Mouse (Mus musculus) heart, adult 18-20 months (tissue): ENCODE measurements around the gene Erbb4. TPM values are rescaled to one million over a fixed set of nuclear protein-coding genes. Genes with fewer than 3 reads are reported as not detected.
"Not testable (repeated sequence)": the region's sequence is repeated elsewhere in the genome, so short reads cannot be mapped to it uniquely, and the experiment has no call there.

Source experiments
- DNase-seq, 2 experiments: peaks; one replicate each; pipeline ENCODE4 v3.0.0; 2021 to 2022; ENCODE audit warnings: mixed read lengths in 1 of 2
- total RNA-seq, 2 experiments: library from RNA; stranded (reverse); gene quantifications; 2 replicates each; pipeline ENCODE4 v1.2.3; 2021

Gene Erbb4
- total RNA-seq, 2 experiments from 2014 or later, result 11.4 to 12.4 TPM

DNA sequence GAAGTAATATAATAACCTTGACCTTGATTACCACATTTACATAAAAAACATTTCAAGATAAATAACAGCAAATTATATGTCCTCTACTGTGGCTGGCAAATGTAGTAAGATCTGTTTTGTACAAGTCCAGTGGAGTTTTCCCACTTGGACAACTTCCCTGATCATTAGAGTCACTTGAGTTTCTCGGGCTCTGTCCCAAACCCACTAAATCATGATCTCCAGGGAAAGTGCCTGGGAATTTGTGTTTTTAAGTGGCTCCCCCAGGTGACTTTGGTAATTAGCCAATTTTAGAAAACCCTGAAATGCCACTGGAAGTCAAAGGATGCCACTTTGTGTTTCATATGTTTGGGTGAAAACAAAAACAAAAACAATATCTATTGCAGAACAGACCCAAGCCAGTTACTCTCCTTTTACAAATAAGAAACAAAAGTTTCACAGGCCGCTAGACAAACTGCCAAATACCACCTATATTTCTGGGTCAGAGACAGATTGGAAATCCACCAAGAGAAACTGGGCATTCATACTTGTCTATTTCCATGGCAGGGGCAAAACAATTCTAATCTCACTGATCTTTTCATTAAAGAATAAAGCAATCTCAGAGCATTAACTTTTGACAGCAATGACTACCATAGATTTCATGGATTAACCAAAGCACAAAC is 234.8 kb downstream of the Erbb4 start:
- no peak for DNase-seq

DNA sequence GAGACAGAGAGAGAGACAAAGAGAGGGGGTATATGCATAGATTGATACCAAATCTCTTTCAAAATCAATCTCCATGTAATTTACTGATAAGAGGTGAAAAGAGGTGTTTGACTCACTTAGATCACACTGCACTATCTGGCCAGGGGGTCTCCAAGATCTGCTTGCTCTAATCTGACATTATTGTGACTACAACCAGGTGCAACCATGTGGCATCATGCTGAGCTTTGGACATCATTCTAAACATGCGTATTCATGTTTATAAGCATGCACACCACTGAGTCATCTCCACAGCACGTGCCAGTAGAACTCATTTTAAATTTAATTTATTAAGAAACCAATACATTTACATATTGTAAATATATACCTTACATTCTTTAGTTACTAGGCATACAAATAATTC is 247.5 kb downstream of the Erbb4 start:
- DNase-seq, result no peak

DNA sequence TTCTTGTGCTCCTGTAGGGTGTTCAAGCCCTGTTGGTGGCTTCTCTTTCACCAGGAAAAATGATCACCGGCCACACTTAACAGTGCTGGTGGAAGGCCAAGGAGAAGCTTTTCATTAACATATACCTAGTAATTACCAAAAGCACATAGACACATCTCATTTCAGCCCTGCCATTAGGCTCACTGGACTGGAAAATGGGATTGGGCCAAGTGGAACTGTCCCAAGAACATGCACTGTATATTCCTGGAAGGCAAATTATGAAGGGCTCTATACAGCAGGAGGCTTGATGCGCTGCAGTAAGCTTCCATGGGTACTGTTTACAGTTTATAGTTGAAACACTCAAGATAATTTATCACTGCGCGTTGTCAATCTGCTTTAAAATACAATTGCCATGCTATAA is 248.4 kb downstream of the Erbb4 start:
- no peak for DNase-seq

DNA sequence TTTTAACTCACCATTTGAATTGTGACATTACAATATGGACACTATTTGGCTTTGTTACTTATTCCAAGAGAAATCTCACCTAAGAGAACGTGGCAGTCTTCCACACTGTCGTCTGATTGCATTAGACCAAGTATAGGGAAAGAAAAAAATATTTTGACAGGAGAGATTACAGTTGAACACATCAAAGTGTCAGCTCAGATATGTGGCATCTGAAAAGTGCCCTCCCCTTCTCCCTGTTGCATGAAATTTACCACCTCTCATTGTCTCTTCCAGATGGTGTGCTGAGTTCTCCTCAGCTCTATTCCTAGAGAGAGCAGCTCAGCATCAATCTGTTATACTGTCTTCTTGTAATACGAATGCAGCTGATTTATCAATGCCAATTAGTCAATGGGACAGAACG is 268.5 kb downstream of the Erbb4 start:
- DNase-seq, result no peak

DNA sequence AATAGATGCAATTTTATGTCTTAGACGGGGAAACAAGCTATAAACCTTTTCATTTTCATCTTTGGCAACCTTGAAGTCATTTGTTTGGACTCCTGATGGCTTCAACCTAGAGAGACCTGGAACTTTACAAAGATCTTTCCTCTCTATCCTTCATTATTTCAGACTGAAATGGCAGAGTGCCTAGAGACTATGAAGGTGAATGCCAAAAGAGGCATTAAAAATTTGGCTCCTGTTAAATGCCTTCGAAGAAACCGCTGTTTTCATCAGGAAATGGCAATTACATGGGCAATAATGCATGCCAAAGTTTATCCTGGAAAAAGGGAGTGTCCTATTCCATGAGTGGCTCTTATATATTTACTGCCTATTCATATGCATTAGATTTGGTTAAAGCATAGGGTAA is 273.2 kb downstream of the Erbb4 start:
- no peak for DNase-seq

DNA sequence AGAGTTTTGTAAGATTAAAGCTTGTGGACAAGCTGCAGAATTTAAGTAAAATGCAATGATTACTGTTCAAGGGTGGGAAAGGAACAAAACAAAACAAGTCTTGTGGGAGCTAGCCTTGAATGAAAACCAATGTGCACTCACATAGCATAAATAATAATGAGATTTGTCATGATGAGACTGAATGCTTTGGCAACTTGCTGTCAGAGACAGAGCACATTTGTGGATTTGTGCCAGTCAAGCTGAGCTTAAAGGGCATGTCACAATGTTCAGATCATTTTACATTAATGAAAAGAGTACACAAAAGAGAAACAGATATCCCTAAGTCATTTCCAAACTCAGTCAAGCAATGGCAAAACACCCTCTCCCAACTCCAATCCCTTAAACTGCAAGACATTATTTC is 275.8 kb downstream of the Erbb4 start:
- DNase-seq, result no peak

DNA sequence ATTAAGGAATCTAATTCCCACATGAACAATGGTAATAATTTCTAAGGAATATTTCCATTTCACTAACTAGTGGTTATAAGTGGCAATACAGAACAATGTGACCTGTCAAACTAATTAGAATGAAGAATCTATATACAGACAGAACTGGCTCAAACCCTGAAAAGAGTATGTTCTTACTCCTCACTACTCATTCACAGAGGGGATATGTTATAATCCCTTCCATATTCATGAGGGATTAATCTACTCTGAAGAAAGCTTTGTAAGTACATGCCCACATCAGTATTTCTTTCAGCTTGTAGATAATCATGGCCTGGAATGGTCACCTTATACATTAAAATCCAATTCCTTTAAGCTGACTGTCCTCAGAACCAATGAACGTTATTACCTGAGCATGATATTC is 276.3 kb downstream of the Erbb4 start:
- no peak for DNase-seq

DNA sequence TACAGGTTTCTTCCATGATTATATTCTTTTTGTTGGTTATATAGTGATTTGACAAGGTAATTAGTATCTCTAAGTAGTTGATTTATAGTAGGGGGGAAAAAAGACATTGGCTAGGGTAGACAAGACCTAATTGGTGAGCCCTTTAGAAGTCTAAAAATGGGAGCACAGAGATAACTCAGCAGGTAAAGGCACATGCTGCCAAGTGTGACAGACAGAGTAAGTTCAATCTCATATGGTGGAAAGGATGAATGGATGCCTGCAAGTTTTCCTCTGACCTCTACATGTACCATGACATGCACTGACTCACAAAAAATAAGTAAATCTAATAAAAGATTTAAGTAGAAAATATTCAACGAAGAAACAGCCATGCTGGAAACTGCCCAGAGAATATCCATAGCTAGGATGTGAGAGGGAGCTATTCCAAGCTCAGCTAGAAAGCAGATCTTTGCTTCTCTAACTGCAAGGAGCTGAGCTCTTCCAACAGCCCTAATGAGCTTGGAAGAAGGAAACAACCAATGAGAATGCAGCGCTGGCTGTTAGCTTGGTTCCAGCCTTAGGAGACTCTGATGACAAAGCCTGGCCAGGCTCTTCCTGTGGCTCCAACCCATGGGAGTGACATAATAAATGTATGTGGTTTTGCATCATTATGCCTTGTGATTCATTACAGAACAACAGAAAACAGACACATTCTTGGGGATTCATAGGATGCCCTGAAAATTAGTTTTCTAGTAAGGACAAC is 277.2 kb downstream of the Erbb4 start:
- DNase-seq, result no peak

DNA sequence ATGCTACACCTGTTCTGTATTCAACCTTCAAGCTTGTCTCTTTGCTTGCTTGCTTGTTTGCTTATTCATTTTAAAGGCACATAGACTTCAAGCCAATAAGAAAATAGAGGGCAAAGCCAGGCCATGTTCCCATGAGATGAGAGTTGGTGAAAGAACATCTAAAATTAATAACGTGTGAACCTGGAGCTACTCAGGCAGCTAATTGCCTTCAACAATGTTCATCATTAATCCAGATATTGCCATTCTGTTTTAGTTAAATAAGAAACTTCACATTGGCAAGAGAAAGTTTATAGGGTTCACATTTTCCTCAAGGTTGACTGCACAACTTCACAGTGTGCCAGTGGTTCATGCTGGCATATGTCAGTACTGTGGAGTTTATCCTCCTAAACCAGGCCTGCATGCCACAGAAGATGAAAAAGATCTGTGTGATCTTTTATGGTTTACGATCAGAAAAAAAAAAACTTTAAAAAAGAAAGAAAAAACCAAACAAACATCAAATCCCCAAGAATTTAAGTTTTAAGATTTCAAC is 284.7 kb downstream of the Erbb4 start:
- no peak for DNase-seq

DNA sequence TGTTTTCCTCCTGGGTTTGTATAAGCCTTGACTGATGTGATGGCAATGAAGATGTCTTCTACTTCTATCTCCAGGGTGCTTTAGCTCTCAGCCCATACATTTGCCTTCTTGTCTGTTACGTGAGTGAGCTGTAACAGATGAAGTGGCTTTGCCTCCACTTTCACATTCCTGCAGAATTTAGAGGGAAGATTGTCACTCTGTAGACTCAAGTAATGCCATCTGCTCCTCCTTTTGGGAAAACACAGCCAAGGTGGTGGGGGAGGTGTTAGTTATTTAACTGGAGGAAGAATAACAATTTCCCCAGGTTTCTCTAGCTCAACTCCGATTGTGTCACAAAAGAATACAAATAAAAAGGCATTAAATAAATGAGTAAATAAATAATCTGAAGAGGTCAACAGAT is 301.1 kb downstream of the Erbb4 start:
- DNase-seq, result no peak

DNA sequence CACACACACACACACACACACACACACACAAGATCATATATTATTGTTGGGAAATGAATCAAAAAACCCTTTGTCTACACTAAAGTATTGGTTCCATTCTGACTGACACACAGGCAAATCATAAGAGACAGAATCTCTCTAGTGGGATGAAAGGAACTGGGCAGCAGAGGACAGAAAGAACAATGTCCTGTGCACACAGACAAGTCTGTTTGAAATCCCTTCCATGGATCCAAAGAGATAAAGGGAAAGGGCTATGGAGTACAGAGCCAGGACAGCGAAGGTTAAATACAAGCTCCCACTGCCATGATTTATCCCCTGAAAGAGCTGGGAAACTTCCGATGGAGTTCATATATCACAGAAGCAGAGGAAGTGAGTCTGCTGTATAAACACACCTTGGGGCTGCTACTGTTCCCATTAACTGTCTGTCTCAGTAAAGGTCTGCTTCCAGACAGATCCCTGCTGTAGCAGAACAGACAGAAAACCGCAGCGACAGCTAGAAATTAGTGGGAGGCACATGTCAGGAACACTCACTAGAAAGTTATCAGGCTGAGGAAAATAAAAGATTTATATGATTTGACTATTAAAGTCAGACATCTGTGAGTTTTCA is 320.3 kb downstream of the Erbb4 start:
- DNase-seq, result no peak

DNA sequence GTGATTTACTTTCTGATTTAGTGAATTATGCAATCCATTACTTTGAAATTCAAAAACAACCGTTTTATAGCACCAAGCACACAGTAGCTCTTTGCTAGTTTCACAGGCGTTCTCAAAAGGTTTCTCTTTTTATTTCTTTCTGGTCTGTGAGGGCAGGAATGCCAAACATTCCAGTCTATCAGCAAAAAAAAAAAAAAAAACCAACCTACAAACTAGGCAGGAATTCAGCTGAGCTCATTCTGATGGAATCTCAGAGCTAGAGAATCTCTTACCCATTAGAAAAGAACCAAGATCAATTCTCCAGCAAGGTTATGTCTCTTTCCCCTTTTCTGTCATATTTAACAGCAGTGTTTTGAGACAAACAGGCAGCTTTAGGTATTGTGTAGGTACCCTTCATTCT is 327.2 kb downstream of the Erbb4 start:
- DNase-seq, result no peak

DNA sequence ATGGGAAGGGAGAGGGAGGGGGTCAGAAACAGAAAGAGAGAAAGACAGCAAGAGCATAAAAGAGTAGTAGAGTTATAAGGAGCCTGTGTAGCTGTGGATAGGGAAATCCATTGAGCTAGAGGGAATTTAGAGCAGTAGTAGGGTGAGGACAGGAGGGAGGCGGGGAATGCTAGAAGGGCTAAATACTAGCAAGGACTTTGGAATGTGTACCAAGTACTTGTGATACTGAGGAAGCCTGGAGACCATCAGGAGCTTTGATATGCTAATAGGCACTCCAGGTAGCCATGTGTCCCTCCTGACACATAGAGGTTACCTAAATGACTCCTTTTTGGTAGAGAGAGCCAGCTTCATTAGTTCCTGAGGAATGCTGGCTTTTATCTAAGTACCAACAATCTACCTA is 327.8 kb downstream of the Erbb4 start:
- DNase-seq, result no peak

DNA sequence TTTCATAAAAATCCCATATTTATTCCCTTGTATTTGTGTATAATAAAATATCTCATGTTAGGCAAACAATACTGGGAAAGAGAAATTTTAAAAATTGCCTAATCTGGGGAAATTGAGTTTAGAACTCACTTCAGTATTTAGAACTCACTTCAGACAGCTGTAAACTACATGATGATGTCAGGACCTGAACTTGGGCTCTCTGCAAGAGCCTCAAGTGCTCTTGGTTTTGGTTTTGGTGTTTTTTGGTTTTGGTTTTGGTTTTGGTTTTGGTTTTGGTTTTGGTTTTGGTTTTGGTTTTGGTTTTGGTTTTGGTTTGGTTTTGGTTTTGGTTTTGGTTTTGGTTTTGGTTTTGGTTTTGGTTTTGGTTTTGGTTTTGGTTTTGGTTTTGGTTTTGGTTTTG is 341.8 kb downstream of the Erbb4 start:
- DNase-seq, result not testable (repeated sequence)

DNA sequence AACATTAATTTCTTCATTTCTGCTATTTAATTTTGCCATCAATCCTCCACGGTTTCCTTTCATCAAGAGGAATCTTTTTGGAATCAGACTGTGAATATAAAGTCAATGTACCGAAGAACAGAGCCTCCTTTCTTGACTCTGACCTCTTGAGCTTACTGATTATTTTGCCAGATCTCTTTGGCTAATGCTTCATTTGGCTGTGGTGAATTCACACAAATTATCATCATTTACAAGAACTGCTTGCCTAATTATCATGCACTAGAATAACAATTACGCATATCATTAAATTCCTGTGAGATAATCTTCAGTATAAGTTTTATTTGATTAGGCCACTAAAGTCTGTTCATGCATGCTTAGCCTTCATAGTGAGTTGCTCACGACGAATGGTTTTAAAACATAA is 345.4 kb downstream of the Erbb4 start:
- no peak for DNase-seq

DNA sequence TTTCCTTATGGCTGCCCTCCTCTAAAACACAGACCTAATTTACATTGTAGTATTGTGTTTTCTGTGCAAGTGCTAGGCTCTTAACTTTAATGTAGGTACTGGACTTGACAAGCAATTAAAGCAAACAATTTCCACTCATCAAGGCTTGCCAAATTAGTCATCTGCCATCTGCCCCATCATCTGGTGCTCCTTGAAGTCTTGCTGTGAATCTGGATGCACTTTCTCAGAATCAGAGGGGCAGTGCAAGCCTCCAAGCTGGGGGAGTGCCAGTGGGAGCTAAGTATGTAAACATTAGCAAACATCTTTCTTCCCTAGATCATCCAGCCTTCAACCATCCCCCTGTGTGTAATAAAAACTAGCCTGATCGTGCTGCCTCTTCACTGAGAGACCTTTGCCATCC is 358.9 kb downstream of the Erbb4 start:
- no peak for DNase-seq

DNA sequence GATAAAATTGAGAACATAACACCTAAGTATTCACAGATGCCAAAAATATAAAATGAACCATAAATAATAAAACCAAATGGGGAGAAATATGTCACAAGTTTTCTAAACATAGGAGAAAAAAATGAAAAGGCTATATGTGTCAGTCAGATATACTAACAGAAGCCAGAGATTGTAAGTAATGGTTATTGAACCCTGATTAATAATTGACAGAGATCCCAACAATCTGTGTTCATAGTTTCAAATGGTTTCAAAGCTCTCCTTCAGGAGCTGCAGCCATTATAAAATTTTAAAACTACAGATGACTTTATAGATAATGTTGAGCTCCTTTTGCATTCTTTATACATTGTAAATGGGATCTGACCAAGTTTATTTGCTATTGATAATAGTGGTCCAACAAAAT is 426.4 kb downstream of the Erbb4 start:
- no peak for DNase-seq

DNA sequence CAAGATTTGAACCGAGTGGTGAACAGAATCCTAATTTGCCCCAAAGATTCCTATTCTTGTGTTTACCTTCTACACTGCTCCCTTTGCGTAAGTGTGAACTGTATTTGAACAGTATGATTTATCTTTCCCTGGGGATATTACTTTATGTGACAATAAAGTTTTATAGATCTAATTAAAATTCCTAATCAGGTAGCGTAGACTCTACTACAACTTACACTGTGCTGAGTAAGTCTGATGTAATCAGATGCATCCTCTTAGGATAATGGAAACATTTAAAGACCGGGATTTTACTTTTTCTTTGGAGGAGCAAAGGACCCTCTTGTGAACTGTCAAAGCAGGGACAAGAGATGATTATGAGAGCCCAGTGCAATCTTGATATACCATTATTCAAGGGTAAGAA is 433.2 kb downstream of the Erbb4 start:
- DNase-seq, result no peak

DNA sequence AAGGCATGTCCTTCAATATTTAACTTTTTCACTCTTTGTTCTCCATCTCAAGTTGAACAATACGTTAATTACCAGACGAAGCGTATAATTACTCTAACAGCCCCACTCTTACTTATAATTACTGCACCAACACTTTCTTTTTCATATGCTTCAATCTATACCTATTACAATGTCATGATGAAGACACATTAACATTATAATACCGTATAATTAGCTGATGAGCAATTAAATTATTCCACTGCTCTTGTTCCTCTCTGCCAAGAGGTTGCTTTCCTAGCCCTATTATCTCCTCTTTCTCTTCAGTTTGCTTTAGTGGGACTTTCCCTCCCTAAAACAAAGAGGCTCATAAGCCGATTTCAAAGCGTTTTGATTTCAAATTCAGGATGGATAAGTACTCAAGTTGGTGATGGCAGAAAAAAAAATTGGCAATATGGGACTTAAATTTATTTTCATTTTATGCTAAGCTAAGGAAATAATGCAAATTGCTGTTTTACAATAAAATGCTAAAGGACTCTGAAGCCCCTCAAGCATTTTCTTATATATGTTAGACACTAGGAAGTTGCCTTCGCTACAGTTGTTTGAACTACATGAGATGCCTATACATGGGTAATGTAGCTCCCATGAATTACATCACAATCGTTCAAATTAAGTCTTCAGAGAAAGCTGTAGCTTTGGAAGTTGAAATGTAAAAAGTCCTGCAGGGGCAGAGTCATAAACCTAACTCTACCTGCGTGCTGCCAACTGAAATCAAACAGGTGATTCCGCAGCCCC is 440.8 kb downstream of the Erbb4 start:
- DNase-seq, result no peak

DNA sequence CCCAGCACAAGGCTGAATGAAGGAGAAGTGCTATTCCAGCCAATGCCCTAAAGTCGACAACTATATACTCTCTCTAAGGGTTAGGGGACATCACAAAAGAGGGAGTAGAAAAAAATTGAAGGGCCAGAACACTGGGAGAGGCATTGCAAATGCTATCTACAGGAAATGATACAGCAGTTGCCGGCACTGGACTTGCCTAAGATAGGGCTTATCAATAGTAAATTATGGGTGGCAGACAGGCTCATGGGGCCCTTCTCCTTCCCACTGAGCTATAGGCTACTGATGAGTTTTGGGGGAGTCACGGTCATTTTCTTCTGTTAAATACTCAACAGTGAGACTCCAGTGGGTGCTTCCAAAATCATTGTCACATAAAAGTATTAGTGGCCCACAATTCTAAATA is 517.4 kb downstream of the Erbb4 start:
- DNase-seq, result no peak

DNA sequence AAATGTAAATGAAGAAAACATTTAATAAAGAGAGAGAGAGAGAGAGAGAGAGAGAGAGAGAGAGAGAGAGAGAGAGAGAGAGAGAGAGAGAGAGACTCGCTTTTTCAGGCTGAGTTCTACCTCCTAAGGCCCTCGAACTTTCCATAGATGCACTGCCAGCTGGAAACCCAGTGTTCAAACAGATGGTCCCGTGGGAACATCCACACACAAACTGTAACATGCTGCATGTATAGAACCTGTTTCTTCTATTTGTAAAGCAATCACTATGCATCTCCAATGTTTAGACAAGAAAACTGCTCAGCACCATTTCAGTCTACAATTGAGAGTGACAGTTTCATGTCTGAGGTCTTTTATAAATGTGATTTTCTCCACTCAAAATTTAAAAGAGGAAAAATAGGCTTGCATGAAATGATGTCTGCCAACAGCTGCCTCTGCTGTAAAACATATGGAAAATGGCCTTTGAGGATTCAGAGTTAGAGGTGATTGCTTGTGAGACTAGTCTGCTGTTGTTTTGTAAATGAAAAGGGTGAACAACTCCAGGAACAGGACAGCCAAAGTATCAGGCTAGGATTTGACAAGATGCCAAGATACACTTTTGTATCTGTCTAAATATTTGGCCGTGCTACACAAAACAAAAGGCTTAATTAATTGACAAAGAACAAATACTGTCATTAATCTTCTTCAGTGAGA is 533.9 kb downstream of the Erbb4 start:
- DNase-seq, result no peak

DNA sequence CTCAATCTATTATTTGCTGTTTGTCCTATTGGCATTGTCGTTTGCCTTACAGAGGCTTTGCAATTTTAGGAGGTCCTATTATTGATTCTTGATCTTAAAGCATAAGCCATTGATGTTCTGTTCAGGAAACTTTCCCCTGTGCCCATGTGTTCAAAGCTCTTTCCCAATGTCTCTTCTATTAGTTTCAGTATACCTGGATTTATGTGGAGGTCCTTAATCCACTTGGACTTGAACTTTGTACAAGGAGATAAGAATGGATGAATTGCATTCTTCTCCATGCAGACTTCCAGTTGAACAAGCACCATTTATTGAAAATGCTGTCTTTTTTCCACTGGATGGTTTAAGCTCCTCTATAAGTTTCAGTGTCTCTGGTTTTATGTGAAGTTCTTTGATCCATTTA is 536.9 kb downstream of the Erbb4 start:
- no peak for DNase-seq
